Mouse (Mus musculus): ENCODE measurements around the gene Gse1. TPM values are rescaled to one million over a fixed set of nuclear protein-coding genes. Genes with fewer than 3 reads are reported as not detected.

Gse1 gene
- polyA plus RNA-seq, 1 experiment = 17.1 TPM

- H3K4me3 ChIP-seq (replicated peaks) = no peak overlapping the region
- H3K36me3 ChIP-seq (ENCODE audit: control insufficient read depth) = no peaks in the 10 kb centered on the region
- H3K4me1 ChIP-seq (ENCODE audit: control insufficient read depth) = peaks cover 53% of the 10 kb centered on the region
- TF ChIP-seq TAL1 (IDR thresholded peaks at IDR 0.05; ENCODE audit: low read length) (no peak), GATA1 (IDR thresholded peaks at IDR 0.05; ENCODE audit: low read length) (no peak)
- peaks cover 14% of the 10 kb centered on the region for H3K27me3 ChIP-seq (ENCODE audit: control insufficient read depth)
- peaks cover 11% of the 10 kb centered on the region for H3K9me3 ChIP-seq (ENCODE audit: control insufficient read depth, low read length)
These were observed 202.8 kb downstream of the Gse1 start for GRCm38 (mm10) chr8:120431042-120431441.

GRCm38 (mm10) chr8:120432438-120432837 is 204.2 kb downstream of the Gse1 start:
- no peak for TF ChIP-seq GATA1 (IDR thresholded peaks at IDR 0.05; ENCODE audit: low read length)
- TF ChIP-seq TAL1 (IDR thresholded peaks at IDR 0.05; ENCODE audit: low read length) = no peak
- Histone ChIP-seq H3K4me1 (ENCODE audit: control insufficient read depth) (peaks cover 52% of the 10 kb centered on the region), H3K9me3 (ENCODE audit: control insufficient read depth, low read length) (peaks cover 11% of the 10 kb centered on the region), H3K36me3 (ENCODE audit: control insufficient read depth) (no peaks in the 10 kb centered on the region), H3K27me3 (ENCODE audit: control insufficient read depth) (peaks cover 28% of the 10 kb centered on the region), H3K4me3 (replicated peaks) (no peak overlapping the region)

- no peak for TF ChIP-seq TAL1 (IDR thresholded peaks at IDR 0.05; ENCODE audit: low read length)
- TF ChIP-seq GATA1 (IDR thresholded peaks at IDR 0.05; ENCODE audit: low read length) = no peak
- Histone ChIP-seq H3K9me3 (ENCODE audit: control insufficient read depth, low read length) (peaks cover 11% of the 10 kb centered on the region), H3K36me3 (ENCODE audit: control insufficient read depth) (no peaks in the 10 kb centered on the region), H3K4me1 (ENCODE audit: control insufficient read depth) (peaks cover 45% of the 10 kb centered on the region), H3K27me3 (ENCODE audit: control insufficient read depth) (peaks cover 35% of the 10 kb centered on the region), H3K4me3 (replicated peaks) (no peak overlapping the region)
These were observed 204.9 kb downstream of the Gse1 start for GRCm38 (mm10) chr8:120433143-120433542.

DNA sequence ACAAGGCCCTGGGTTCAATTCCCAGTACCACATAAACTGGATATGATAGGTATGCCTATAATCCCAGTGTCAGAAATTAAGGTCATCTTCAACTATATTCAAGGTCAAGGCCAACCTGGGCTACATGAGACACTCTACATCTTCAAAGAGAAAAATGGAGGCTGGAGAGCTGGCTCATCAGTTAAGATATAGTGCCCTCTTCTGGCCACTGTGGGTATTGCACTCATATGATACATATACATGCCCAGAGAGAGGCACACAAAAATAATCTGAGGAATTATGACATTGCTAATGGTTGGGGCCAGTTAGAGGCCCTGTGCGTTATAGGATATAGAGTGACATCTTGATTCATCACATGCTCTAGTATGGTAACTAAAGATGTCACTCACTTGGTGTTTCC is 205.5 kb downstream of the Gse1 start:
- peaks cover 40% of the 10 kb centered on the region for H3K4me1 ChIP-seq (ENCODE audit: control insufficient read depth)
- peaks cover 11% of the 10 kb centered on the region for H3K9me3 ChIP-seq (ENCODE audit: control insufficient read depth, low read length)
- no peak overlapping the region for H3K4me3 ChIP-seq (replicated peaks)
- H3K36me3 ChIP-seq (ENCODE audit: control insufficient read depth) = no peaks in the 10 kb centered on the region
- H3K27me3 ChIP-seq (ENCODE audit: control insufficient read depth) = peaks cover 41% of the 10 kb centered on the region
- TF ChIP-seq GATA1 (IDR thresholded peaks at IDR 0.05; ENCODE audit: low read length) (no peak), TAL1 (IDR thresholded peaks at IDR 0.05; ENCODE audit: low read length) (no peak)

DNA sequence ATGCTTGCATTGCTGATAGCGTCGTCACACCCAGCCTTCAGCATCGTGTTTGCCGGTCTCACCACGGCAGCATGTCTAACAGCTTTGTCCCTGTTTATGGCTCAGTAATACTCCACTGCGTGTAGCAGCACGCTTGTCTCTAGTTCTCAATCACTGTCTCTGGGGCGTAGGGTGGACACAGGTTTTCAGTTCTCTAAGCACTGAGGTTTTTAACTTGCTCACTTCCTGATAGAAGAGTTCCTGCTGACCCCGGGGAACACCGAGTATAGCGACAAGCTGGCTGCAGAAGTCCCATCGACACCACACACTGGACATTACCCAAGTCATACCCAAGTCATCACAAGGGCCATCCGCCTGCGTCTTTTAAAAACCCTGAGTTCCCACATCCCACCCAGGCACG is 207.5 kb downstream of the Gse1 start:
- no peak overlapping the region for H3K4me3 ChIP-seq (replicated peaks)
- H3K27me3 ChIP-seq (ENCODE audit: control insufficient read depth) = peaks cover 60% of the 10 kb centered on the region

DNA sequence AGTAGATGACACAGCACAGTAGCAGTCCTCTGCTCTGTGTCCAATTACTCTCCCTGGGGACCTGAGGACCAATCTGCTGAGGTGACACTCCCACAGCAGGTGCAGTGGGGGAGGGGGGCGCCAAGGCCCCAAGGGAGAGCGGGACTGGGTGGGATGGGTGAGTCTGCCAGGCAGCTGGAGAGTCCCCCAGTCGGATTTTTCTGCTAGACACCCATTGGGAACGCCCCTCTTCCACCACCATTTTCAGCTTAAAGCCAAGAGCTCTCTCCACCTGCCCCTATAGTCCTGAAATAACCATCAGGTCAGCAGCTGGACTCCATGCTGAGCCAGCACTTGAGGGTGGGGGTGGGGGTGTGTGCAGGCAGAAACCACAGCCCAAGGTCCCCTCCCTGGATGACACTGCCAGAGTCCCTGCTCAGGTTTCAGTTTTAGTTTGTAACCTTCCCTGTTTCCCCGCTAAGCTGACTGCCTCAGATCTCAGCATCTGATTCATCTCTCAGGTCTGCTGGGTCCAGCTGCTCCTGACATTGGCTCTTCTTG is 208.3 kb downstream of the Gse1 start:
- H3K9me3 ChIP-seq (ENCODE audit: control insufficient read depth, low read length) = peaks cover 11% of the 10 kb centered on the region
- peaks cover 66% of the 10 kb centered on the region for H3K27me3 ChIP-seq (ENCODE audit: control insufficient read depth)
- H3K4me1 ChIP-seq (ENCODE audit: control insufficient read depth) = peaks cover 38% of the 10 kb centered on the region
- H3K36me3 ChIP-seq (ENCODE audit: control insufficient read depth) = no peaks in the 10 kb centered on the region
- TF ChIP-seq TAL1 (IDR thresholded peaks at IDR 0.05; ENCODE audit: low read length) = no peak
- no peak for TF ChIP-seq GATA1 (IDR thresholded peaks at IDR 0.05; ENCODE audit: low read length)
- no peak overlapping the region for H3K4me3 ChIP-seq (replicated peaks)

More for the DNA sequence above, 207.5 kb downstream of the Gse1 start:
- TF ChIP-seq GATA1 (IDR thresholded peaks at IDR 0.05; ENCODE audit: low read length) = no peak
- TF ChIP-seq TAL1 (IDR thresholded peaks at IDR 0.05; ENCODE audit: low read length) = no peak
- Histone ChIP-seq H3K36me3 (ENCODE audit: control insufficient read depth) (no peaks in the 10 kb centered on the region), H3K4me1 (ENCODE audit: control insufficient read depth) (peaks cover 37% of the 10 kb centered on the region), H3K9me3 (ENCODE audit: control insufficient read depth, low read length) (peaks cover 11% of the 10 kb centered on the region)

DNA sequence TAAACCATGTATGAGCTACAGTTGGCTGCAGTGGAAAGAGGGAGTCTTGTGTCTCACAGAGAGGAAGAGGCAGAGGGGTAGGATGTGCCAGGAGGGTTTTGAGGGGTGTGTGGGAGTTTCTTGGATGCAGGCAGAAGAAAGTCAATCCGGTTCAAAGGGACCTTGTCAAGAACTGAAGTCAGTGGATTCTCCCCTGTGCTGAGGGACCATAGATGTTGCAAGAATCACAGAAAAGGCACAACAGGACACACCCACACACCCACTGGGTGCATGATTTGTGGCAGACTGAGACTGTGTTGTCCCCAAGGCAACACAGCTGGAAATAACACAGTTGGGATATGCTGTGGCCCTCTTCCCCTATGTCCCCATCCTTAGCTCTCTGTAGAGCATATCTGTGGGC is 209.0 kb downstream of the Gse1 start:
- Histone ChIP-seq H3K9me3 (ENCODE audit: control insufficient read depth, low read length) (peaks cover 11% of the 10 kb centered on the region), H3K27me3 (ENCODE audit: control insufficient read depth) (peaks cover 72% of the 10 kb centered on the region), H3K4me3 (replicated peaks) (no peak overlapping the region), H3K36me3 (ENCODE audit: control insufficient read depth) (no peaks in the 10 kb centered on the region), H3K4me1 (ENCODE audit: control insufficient read depth) (peaks cover 44% of the 10 kb centered on the region)
- no peak for TF ChIP-seq TAL1 (IDR thresholded peaks at IDR 0.05; ENCODE audit: low read length)
- TF ChIP-seq GATA1 (IDR thresholded peaks at IDR 0.05; ENCODE audit: low read length) = no peak

GRCm38 (mm10) chr8:120437666-120438395 is 209.6 kb downstream of the Gse1 start:
- no peak overlapping the region for H3K4me3 ChIP-seq (replicated peaks)
- H3K9me3 ChIP-seq (ENCODE audit: control insufficient read depth, low read length) = peaks cover 11% of the 10 kb centered on the region
- peaks cover 41% of the 10 kb centered on the region for H3K4me1 ChIP-seq (ENCODE audit: control insufficient read depth)
- TF ChIP-seq TAL1 (IDR thresholded peaks at IDR 0.05; ENCODE audit: low read length) = no peak
- H3K36me3 ChIP-seq (ENCODE audit: control insufficient read depth) = no peaks in the 10 kb centered on the region
- peaks cover 77% of the 10 kb centered on the region for H3K27me3 ChIP-seq (ENCODE audit: control insufficient read depth)

GRCm38 (mm10) chr8:120439309-120439708 is 211.1 kb downstream of the Gse1 start:
- TF ChIP-seq TAL1 (IDR thresholded peaks at IDR 0.05; ENCODE audit: low read length) (no peak), GATA1 (IDR thresholded peaks at IDR 0.05; ENCODE audit: low read length) (no peak)
- H3K27me3 ChIP-seq (ENCODE audit: control insufficient read depth) = peaks cover 79% of the 10 kb centered on the region
- peaks cover 41% of the 10 kb centered on the region for H3K4me1 ChIP-seq (ENCODE audit: control insufficient read depth)

More at GRCm38 (mm10) chr8:120439309-120439708, 211.1 kb downstream of the Gse1 start:
- H3K36me3 ChIP-seq (ENCODE audit: control insufficient read depth) = no peaks in the 10 kb centered on the region
- H3K9me3 ChIP-seq (ENCODE audit: control insufficient read depth, low read length) = no peaks in the 10 kb centered on the region; the same call in 1 of the 2 replicates
- no peak overlapping the region for H3K4me3 ChIP-seq (replicated peaks)
